8 mouse cellular contexts compared by ENCODE assay signal in the genomic region with DNA sequence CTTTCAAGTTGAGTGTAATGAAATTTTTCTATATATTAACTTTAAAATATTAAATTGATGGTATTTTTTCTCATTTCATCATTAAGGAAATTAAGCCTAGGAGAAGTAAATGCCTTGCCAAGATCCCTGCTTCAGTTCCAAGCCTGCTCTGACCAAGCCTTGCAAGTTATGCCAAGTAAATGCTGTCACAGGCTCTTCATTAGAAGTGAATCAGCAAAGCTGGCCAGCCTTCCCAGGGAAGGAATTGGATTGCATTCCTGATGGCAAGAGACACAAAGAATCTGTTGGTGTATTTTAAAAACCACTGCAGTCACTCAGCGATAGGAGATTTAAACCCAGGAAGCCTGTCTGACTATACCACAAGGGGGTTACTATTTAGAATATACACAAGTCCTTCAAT. TPM values are rescaled to one million over a fixed set of nuclear protein-coding genes. Genes with fewer than 3 reads are reported as not detected.
DNase-seq lines count a peak whose midpoint lies in the region; ATAC-seq and TF ChIP-seq lines count a peak whose summit lies in the region.

No protein-coding gene starts in this region.

- WGBS in embryonic facial prominence, embryonic 14.5 days: 58% methylated on average over 1 of the region's 1 CpGs
- 90% methylated on average over 1 of the region's 1 CpGs for WGBS in embryonic facial prominence, embryonic 10.5 days
- WGBS in heart, postnatal 0 days: 40% methylated on average over 1 of the region's 1 CpGs

- no peak for ATAC-seq in embryonic facial prominence, embryonic 14.5 days (ENCODE audit: low read depth)
- ATAC-seq in heart, postnatal 0 days (ENCODE audit: insufficient read depth, low read depth): no peak
- no peak for ATAC-seq in megakaryocyte progenitor cell, adult 5-6 weeks (replicated peaks; ENCODE audit: poor library complexity)

- H3K4me2 ChIP-seq in embryonic facial prominence, embryonic 14.5 days (ENCODE audit: low read depth, low read length): no peak overlapping the region
- no peak overlapping the region for H3K4me2 ChIP-seq in heart, postnatal 0 days (ENCODE audit: low read depth, low read length)

- DNase-seq in embryonic facial prominence, embryonic 14.5 days (ENCODE audit: low spot score): peak; percentile 63
- no peak for DNase-seq in embryonic facial prominence, embryonic 10.5 days (ENCODE audit: low spot score)
- peak; percentile 18 for DNase-seq in urinary bladder, postnatal 25 days (ENCODE audit: low spot score)
- DNase-seq in urinary bladder, adult 2 months (ENCODE audit: low spot score): no peak
- peak; percentile 48 for DNase-seq in heart, postnatal 0 days (ENCODE audit: low spot score)
- DNase-seq in skeletal muscle tissue, adult 2 months (ENCODE audit: low read depth, low spot score): peak; percentile 55
- no peak for DNase-seq in c-Kit-positive CD71-positive TER-119-positive erythroid progenitor cells, embryonic 14.5 days (ENCODE audit: low spot score)

- H3K27ac ChIP-seq in embryonic facial prominence, embryonic 14.5 days (replicated peaks; ENCODE audit: low read depth, low read length): no peak overlapping the region
- no peak overlapping the region for H3K27ac ChIP-seq in embryonic facial prominence, embryonic 10.5 days (replicated peaks)
- H3K27ac ChIP-seq in heart, postnatal 0 days (ENCODE audit: low read depth): 0 out of 2 replicates have a peak overlapping the region, but pooled peaks have one; percentile 15

- no peak for TF ChIP-seq EP300 in heart, postnatal 0 days (IDR thresholded peaks at IDR 0.05; ENCODE audit: low read depth)

- H3K9ac ChIP-seq in embryonic facial prominence, embryonic 14.5 days (ENCODE audit: low read depth, low read length): no peak overlapping the region
- no peak overlapping the region for H3K9ac ChIP-seq in heart, postnatal 0 days (replicated peaks; ENCODE audit: low read depth, low read length)

- TF ChIP-seq CTCF in heart, postnatal 0 days (IDR thresholded peaks at IDR 0.05; ENCODE audit: low read depth): no peak

- H3K36me3 ChIP-seq in embryonic facial prominence, embryonic 14.5 days (ENCODE audit: control insufficient read depth, insufficient read depth, low read length): no peaks in the 10 kb centered on the region
- no peaks in the 10 kb centered on the region for H3K36me3 ChIP-seq in embryonic facial prominence, embryonic 10.5 days (replicated peaks)
- no peaks in the 10 kb centered on the region for H3K36me3 ChIP-seq in heart, postnatal 0 days (replicated peaks; ENCODE audit: control insufficient read depth, insufficient read depth, low read length)

- H3K9me3 ChIP-seq in embryonic facial prominence, embryonic 14.5 days (ENCODE audit: control insufficient read depth, low read length): no peaks in the 10 kb centered on the region
- H3K9me3 ChIP-seq in embryonic facial prominence, embryonic 10.5 days: no peaks in the 10 kb centered on the region
- H3K9me3 ChIP-seq in heart, postnatal 0 days (replicated peaks; ENCODE audit: control insufficient read depth, low read length): no peaks in the 10 kb centered on the region

- H3K27me3 ChIP-seq in embryonic facial prominence, embryonic 14.5 days (replicated peaks; ENCODE audit: control insufficient read depth, insufficient read depth, low read length): no peaks in the 10 kb centered on the region
- no peaks in the 10 kb centered on the region for H3K27me3 ChIP-seq in embryonic facial prominence, embryonic 10.5 days (replicated peaks; ENCODE audit: low read depth, poor library complexity, severe bottlenecking)
- no peaks in the 10 kb centered on the region for H3K27me3 ChIP-seq in heart, postnatal 0 days (ENCODE audit: control insufficient read depth, insufficient read depth, low read length)

- H3K4me1 ChIP-seq in embryonic facial prominence, embryonic 14.5 days (ENCODE audit: control insufficient read depth, insufficient read depth, low read length): no peaks in the 10 kb centered on the region
- no peaks in the 10 kb centered on the region for H3K4me1 ChIP-seq in embryonic facial prominence, embryonic 10.5 days
- peaks cover 7% of the 10 kb centered on the region; the same call in 1 of the 2 replicates for H3K4me1 ChIP-seq in heart, postnatal 0 days (ENCODE audit: control insufficient read depth, insufficient read depth)

- no peak overlapping the region for H3K4me3 ChIP-seq in embryonic facial prominence, embryonic 14.5 days (ENCODE audit: low read depth, low read length)
- no peak overlapping the region for H3K4me3 ChIP-seq in embryonic facial prominence, embryonic 10.5 days
- no peak overlapping the region for H3K4me3 ChIP-seq in heart, postnatal 0 days (ENCODE audit: low read depth, low read length)

RNA-seq across cellular contexts. Expression of gene Pja2, which starts 32.0 kb away (rescaled TPM):
- polyA plus RNA-seq in embryonic facial prominence, embryonic 14.5 days (2014; fragmentation: Nextera tagmentation; extraction: Ambion mirVana): 102 and 105 TPM in 2 replicates
- 54.8 and 56.8 TPM in 2 replicates for polyA plus RNA-seq in embryonic facial prominence, embryonic 10.5 days (2016; fragmentation: Nextera tagmentation; extraction: Ambion mirVana)
- polyA plus RNA-seq in urinary bladder, adult 2 months (2012; rRNA removed): 54.5 and 77.3 TPM in 2 replicates
- total RNA-seq in heart, postnatal 0 days (2014; rRNA removed; ENCODE audit: low replicate concordance): 67.9 and 81.0 TPM in 2 replicates
- polyA plus RNA-seq in heart, postnatal 0 days (2015; fragmentation: Nextera tagmentation; extraction: Ambion mirVana): 74.6 and 86.3 TPM in 2 replicates
- 22.0 and 26.7 TPM in 2 replicates for total RNA-seq in megakaryocyte progenitor cell, adult 5-6 weeks (2015)
- 22.2 and 28.5 TPM in 2 replicates for total RNA-seq in megakaryocyte progenitor cell, adult 5-6 weeks (2017)

Comparison
In these comparisons a context has a peak if more than half of its experiments do, and no peak if none do; other contexts are left out.
1. DNase-seq: peak in embryonic facial prominence, embryonic 14.5 days (single experiment), urinary bladder, postnatal 25 days (single experiment), heart, postnatal 0 days (single experiment) and skeletal muscle tissue, adult 2 months (single experiment); none in embryonic facial prominence, embryonic 10.5 days (single experiment), urinary bladder, adult 2 months (single experiment) and c-Kit-positive CD71-positive TER-119-positive erythroid progenitor cells, embryonic 14.5 days (single experiment).